Mouse (Mus musculus) right cerebral cortex, postnatal 10 days (tissue): ENCODE results near the gene Zfp462.

Experiments
- DNase-seq, 2 experiments: peaks; one replicate each; pipeline ENCODE4 v3.0.0; 2021; ENCODE audit warnings: low spot score in 2 of 2

Gene Zfp462

GRCm38 (mm10) chr4:54996064-54996463 lies 51.2 kb downstream of the Zfp462 start:
- DNase-seq: no peak

- DNase-seq: no peak
These were observed 53.4 kb downstream of the Zfp462 start for GRCm38 (mm10) chr4:54998146-54998841.

- no peak for DNase-seq
These were observed 54.7 kb downstream of the Zfp462 start for GRCm38 (mm10) chr4:54999556-54999955.

GRCm38 (mm10) chr4:55001386-55001785 lies 56.5 kb downstream of the Zfp462 start:
- no peak for DNase-seq

GRCm38 (mm10) chr4:55003128-55003527 lies 58.3 kb downstream of the Zfp462 start:
- no peak for DNase-seq

- DNase-seq: no peak
These were observed 60.2 kb downstream of the Zfp462 start for GRCm38 (mm10) chr4:55005066-55005465.

- peak; percentile 52 to 74 for DNase-seq
These were observed 60.7 kb downstream of the Zfp462 start for GRCm38 (mm10) chr4:55005521-55005969.

DNA sequence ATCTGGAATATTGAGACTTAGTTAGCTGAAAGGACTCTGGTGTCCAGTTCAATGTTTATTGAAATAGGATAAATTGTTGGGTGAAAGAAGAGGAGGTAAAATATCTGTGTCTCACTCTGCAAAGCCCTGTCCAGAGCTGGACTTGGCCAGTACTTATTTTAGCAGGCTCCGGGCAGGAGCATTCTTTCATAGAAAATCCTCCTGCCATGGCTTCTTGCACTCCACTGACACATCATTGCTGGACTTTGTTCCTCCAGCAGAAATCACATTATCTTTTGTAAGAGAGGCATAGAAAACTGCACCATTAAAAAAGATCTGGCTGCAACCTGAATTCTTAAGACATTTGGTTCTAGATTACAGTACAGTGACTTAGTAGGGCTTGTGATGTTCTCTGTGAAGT lies 61.2 kb downstream of the Zfp462 start:
- DNase-seq: no peak

DNA sequence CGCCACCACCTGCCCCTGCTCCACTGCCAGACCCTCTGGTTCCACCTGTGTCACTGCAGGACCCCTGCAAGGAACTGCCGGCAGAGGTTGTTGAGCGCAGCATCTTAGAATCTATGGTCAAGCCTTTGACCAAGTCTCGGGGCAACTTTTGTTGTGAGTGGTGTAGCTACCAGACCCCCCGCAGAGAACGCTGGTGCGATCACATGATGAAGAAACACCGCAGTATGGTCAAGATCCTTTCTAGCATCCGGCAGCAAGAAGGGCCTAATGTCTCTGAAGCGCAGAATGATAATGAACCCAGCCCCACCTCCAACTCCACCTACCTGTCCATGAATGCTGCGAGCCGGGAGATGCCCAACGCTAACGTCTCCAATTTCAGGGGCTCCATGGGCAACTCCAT lies 63.8 kb downstream of the Zfp462 start:
- no peak for DNase-seq

GRCm38 (mm10) chr4:55011391-55011790 lies 66.5 kb downstream of the Zfp462 start:
- DNase-seq: no peak

DNA sequence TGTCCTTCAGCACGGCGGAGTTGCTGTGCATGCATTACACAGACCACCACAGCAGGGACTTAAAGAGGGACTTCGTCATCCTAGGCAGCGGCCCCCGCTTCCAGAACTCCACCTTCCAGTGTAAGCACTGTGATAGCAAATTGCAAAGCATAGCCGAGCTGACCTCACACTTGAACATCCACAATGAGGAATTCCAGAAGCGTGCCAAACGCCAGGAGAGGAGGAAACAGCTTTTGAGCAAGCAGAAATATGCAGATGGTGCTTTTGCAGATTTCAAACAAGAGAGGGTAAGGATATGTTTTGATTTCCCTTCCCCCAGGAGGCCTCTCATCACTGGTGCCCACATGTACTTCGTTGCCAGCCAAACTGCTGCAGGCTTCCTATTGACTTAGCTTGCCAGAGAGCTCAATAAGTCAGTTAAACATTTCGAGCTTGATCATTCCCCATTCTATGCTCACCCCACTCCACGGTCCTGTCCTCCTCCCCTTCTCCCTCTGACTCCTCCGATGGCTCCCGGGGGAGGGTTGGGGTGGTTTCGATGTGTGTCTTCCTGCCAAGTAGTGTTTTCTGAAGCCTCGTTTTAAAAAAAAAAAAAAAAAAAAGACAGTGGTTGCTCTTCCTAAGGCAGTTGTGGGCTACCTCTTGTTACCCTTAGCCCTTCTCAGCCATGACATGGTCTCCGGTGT lies 68.9 kb downstream of the Zfp462 start:
- peak; percentile 61 to 69 for DNase-seq

- DNase-seq: no peak
These were observed 70.0 kb downstream of the Zfp462 start for GRCm38 (mm10) chr4:55014731-55015463.

DNA sequence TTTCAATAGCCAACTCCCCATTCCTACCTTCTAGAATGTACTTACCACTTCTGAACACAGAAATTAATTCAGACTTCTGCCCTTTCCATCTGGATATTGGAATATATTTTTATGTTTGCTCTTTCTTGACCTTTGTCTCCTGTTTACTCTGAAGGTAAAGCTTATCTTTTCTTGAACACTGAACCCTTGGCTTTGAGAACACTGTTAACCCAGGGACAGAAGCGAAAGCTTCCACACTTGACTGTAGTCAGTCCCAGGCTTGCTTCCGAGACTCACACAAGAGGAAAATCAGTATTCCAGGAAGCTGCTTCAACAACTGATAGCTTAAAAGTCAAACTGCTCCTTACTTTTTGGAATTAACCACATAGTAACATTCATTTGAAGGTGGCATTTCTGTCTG lies 70.7 kb downstream of the Zfp462 start:
- no peak for DNase-seq

GRCm38 (mm10) chr4:55026109-55026646 lies 81.3 kb downstream of the Zfp462 start:
- no peak for DNase-seq

GRCm38 (mm10) chr4:55030401-55030800 lies 85.6 kb downstream of the Zfp462 start:
- DNase-seq: no peak

DNA sequence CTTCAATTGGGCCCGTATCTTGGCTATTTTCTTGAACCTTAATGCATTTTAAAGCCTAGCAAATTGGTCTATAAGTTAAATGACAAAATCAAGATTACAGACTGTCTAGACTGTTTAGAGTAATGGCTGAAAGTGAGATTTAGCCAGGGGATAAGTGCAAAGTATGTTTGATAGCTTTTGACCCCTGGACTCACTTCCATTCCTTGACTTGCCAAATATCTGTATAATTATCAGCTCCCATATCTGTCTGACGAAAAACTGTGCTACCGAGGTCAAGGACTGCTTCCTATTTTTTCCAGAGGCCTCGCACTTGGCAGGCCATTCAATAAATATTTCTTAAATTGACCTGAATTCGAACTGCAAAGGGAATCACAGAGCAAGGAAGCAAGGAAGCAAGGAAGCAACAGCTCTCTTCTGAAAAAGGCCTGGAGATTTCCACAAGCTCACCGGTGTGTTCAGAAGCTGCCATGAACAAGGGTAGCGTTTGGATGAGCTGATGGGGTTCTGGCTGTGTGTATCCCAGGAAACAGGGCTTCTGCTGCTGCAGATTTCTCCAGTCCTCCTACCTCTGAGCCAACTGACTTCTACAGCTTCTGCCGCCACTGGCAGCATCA lies 87.6 kb downstream of the Zfp462 start:
- no peak for DNase-seq

DNA sequence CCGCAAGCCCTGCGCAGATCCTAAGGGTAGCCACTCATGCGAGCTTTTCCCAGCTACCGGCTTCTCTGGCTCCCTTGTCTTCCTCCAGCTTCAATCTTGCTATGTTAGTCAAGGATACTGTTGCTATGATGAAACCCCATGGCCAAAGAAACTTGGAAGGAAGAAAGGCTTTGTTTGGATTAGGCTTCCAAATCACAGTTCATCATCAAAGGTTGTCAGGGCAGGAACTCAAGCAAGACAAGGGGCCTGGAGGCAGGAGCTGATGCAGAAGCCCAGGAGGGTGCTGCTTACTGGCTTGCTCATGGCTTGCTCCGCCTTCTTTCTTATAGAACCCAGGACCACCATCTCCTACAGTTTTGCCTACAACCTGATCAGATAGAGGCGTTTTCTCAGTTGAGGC lies 88.6 kb downstream of the Zfp462 start:
- no peak for DNase-seq

- no peak for DNase-seq
These were observed 93.3 kb downstream of the Zfp462 start for GRCm38 (mm10) chr4:55038139-55038538.

DNA sequence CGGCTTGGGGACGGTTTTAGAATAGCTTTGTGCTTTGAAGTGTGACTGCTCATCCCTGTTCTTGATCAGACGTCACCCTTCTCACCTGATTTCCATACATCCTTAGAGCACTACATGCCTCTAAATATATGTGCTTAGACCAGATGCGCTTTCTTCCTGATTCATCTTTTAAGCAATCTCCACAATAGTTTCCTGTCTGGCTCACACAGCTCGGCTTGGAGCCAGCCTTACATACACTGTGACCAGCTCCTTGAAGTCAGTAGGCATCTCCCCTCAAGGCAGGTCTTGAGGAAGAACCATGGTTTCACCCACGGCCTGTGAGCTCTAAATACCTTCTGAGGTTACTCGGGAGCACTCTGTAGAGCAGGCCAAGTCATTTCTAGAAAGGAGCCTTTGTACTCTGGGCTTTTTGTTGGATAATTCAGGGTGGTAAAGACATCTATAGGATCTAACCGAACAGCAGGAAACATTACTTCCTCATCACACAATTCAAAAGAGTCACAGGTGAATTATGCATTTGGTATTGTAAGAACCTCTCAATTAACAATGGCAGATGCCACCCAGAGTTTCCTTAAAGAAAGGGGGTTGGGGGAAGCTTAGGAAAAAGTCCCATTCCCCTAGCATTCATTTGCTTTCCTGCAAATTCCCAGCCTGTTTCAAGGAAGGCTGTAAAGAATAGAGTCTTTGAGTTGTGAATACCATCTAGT lies 95.6 kb downstream of the Zfp462 start:
- no peak for DNase-seq

GRCm38 (mm10) chr4:55041106-55041730 lies 96.4 kb downstream of the Zfp462 start:
- DNase-seq: no peak

GRCm38 (mm10) chr4:55042573-55042972 lies 97.7 kb downstream of the Zfp462 start:
- DNase-seq: no peak
